ENCODE assay signal across 12 mouse cellular contexts in genomic region chr9:101613471-101613870, GRCm38 (mm10).
DNase-seq lines count a peak whose midpoint lies in the region; ATAC-seq and TF ChIP-seq lines count a peak whose summit lies in the region.
"Had no signal": no experiment of that assay in that cellular context is flagged by ENCODE, and none has a peak within 500 bp of the region (broad histone marks: within the 10 kb centered on the region; RNA-seq: fewer than 3 reads in every experiment).

No protein-coding gene starts in this region.

- H3K4me3 ChIP-seq in hindbrain, postnatal 0 days (ENCODE audit: low read length) = no peak overlapping the region
- H3K4me3 ChIP-seq in hindbrain, embryonic 10.5 days = no peak overlapping the region
- H3K4me3 ChIP-seq: erythroblast, embryonic 14.5 days; kidney, embryonic 15.5 days had no signal

- TF ChIP-seq CTCF in hindbrain, postnatal 0 days (IDR thresholded peaks at IDR 0.05; ENCODE audit: low read depth) = no peak

- 45% methylated on average over 2 of the region's 2 CpGs for WGBS in hindbrain, postnatal 0 days
- WGBS in hindbrain, embryonic 10.5 days = 86% methylated on average over 2 of the region's 2 CpGs

- ATAC-seq in hindbrain, postnatal 0 days = no peak

- no peaks in the 10 kb centered on the region; the same call in 1 of the 2 replicates for H3K4me1 ChIP-seq in hindbrain, postnatal 0 days (ENCODE audit: insufficient read depth, low read length)
- H3K4me1 ChIP-seq in hindbrain, embryonic 10.5 days (replicated peaks) = no peaks in the 10 kb centered on the region
- H3K4me1 ChIP-seq: kidney, embryonic 15.5 days had no signal

- intact Hi-C loops in heart, postnatal 25 days (cut with DNase I) = no loop called here

- H3K27ac ChIP-seq in hindbrain, postnatal 0 days = peak overlapping the region; percentile 15; the same call in 1 of the 2 replicates
- H3K27ac ChIP-seq in hindbrain, embryonic 10.5 days = no peak overlapping the region
- H3K27ac ChIP-seq: kidney, embryonic 15.5 days; liver, embryonic 14.5 days had no signal

- peak; percentile 58 for DNase-seq in hindbrain, postnatal 0 days (ENCODE audit: low spot score)
- DNase-seq in hindbrain, embryonic 10.5 days (ENCODE audit: low spot score) = no peak
- DNase-seq in MN1 (ENCODE audit: low spot score) = peak; percentile 66
- peak; percentile 88 for DNase-seq in cerebellum, adult 8-10 months
- peak; percentile 12 for DNase-seq in heart, postnatal 25 days (ENCODE audit: low spot score)
- no peak for DNase-seq in adrenal gland, postnatal 10 days
- DNase-seq in neural tube, embryonic 10.5 days (ENCODE audit: extremely low spot score, low spot score) = no peak
- DNase-seq in embryo, embryonic 11 days = no peak

- no peaks in the 10 kb centered on the region for H3K27me3 ChIP-seq in hindbrain, postnatal 0 days (ENCODE audit: insufficient read depth, low read length)
- H3K27me3 ChIP-seq in hindbrain, embryonic 10.5 days (ENCODE audit: insufficient read depth, poor library complexity, severe bottlenecking) = no peaks in the 10 kb centered on the region

- no peaks in the 10 kb centered on the region for H3K36me3 ChIP-seq in hindbrain, postnatal 0 days (ENCODE audit: insufficient read depth, low read length)
- H3K36me3 ChIP-seq in hindbrain, embryonic 10.5 days = no peaks in the 10 kb centered on the region
- H3K36me3 ChIP-seq: kidney, embryonic 15.5 days had no signal

- H3K9me3 ChIP-seq in hindbrain, postnatal 0 days (ENCODE audit: low read length) = no peaks in the 10 kb centered on the region
- H3K9me3 ChIP-seq in hindbrain, embryonic 10.5 days = no peaks in the 10 kb centered on the region
- H3K9me3 ChIP-seq: kidney, embryonic 15.5 days had no signal

- H3K9ac ChIP-seq in hindbrain, postnatal 0 days (replicated peaks; ENCODE audit: low read length) = no peak overlapping the region
- H3K9ac ChIP-seq: kidney, embryonic 15.5 days; liver, embryonic 14.5 days had no signal

- H3K4me2 ChIP-seq in hindbrain, postnatal 0 days (ENCODE audit: low read depth, low read length) = no peak overlapping the region
- H3K4me2 ChIP-seq: kidney, embryonic 15.5 days; midbrain, embryonic 11.5 days had no signal

Comparison
In these comparisons a context has a peak if more than half of its experiments do, and no peak if none do; other contexts are left out.
1. DNase-seq: peak in hindbrain, postnatal 0 days (single experiment), MN1 (single experiment), cerebellum, adult 8-10 months (single experiment) and heart, postnatal 25 days (single experiment); none in hindbrain, embryonic 10.5 days (single experiment), adrenal gland, postnatal 10 days (single experiment), neural tube, embryonic 10.5 days (single experiment) and embryo, embryonic 11 days (single experiment).